7 mouse cellular contexts compared by ENCODE assay signal in genomic region chr3:105695476-105696386, GRCm38 (mm10). TPM values are rescaled to one million over a fixed set of nuclear protein-coding genes. Genes with fewer than 3 reads are reported as not detected.
DNase-seq lines count a peak whose midpoint lies in the region; ATAC-seq lines count a peak whose summit lies in the region.

No protein-coding gene starts in this region.

- H3K4me1 ChIP-seq in forebrain, embryonic 10.5 days: peaks cover 38% of the 10 kb centered on the region
- peaks cover 26% of the 10 kb centered on the region for H3K4me1 ChIP-seq in hindbrain, embryonic 15.5 days (replicated peaks)

- peak; percentile 39; the same call in 1 of the 2 replicates for ATAC-seq in hindbrain, embryonic 15.5 days (ENCODE audit: low FRiP score, low read depth)

- H3K27ac ChIP-seq in forebrain, embryonic 10.5 days: peak overlapping the region; percentile 81
- H3K27ac ChIP-seq in hindbrain, embryonic 15.5 days (replicated peaks): peak overlapping the region; percentile 65

- WGBS in forebrain, embryonic 10.5 days: 29% methylated on average over 20 of the region's 20 CpGs
- WGBS in hindbrain, embryonic 15.5 days: 27% methylated on average over 20 of the region's 20 CpGs

- H3K4me3 ChIP-seq in forebrain, embryonic 10.5 days: peak overlapping the region; percentile 39
- no peak overlapping the region for H3K4me3 ChIP-seq in hindbrain, embryonic 15.5 days

- H3K9me3 ChIP-seq in forebrain, embryonic 10.5 days: no peaks in the 10 kb centered on the region
- H3K9me3 ChIP-seq in hindbrain, embryonic 15.5 days: no peaks in the 10 kb centered on the region

- no peaks in the 10 kb centered on the region for H3K36me3 ChIP-seq in forebrain, embryonic 10.5 days (replicated peaks)
- H3K36me3 ChIP-seq in hindbrain, embryonic 15.5 days: no peaks in the 10 kb centered on the region

- H3K9ac ChIP-seq in hindbrain, embryonic 15.5 days: 0 out of 2 replicates have a peak overlapping the region, but pooled peaks have one; percentile 8

- H3K4me2 ChIP-seq in hindbrain, embryonic 15.5 days: peak overlapping the region; percentile 15

- H3K27me3 ChIP-seq in forebrain, embryonic 10.5 days (ENCODE audit: poor library complexity, severe bottlenecking): peaks cover 47% of the 10 kb centered on the region
- H3K27me3 ChIP-seq in hindbrain, embryonic 15.5 days: peaks cover 5% of the 10 kb centered on the region; the same call in 1 of the 2 replicates

- DNase-seq in right cerebral cortex, postnatal 10 days (ENCODE audit: low spot score in 2 of 2): peak; percentile 40 to 53
- no peak for DNase-seq in right cerebral cortex, adult 2 months (ENCODE audit: low spot score in 2 of 2)
- no peak for DNase-seq in forebrain, embryonic 10.5 days (ENCODE audit: extremely low spot score, low spot score)
- DNase-seq in retina, adult 2 months (ENCODE audit: low read depth, low spot score): peak; percentile 72
- no peak for DNase-seq in thymus, postnatal 0 days (ENCODE audit: low spot score)
- no peak for DNase-seq in frontal cortex, postnatal 10 days (ENCODE audit: low spot score in 2 of 2)

RNA-seq across cellular contexts. Expression of gene Ddx20, which starts 8.4 kb away (rescaled TPM):
- polyA plus RNA-seq in forebrain, embryonic 10.5 days (2016; fragmentation: Nextera tagmentation; extraction: Ambion mirVana): 51.3 and 54.1 TPM in 2 replicates
- polyA plus RNA-seq in hindbrain, embryonic 15.5 days (2015; fragmentation: Nextera tagmentation; extraction: Ambion mirVana): 23.0 and 23.8 TPM in 2 replicates
- polyA plus RNA-seq in thymus, postnatal 0 days (2015; fragmentation: Nextera tagmentation; extraction: Ambion mirVana): 36.6 and 41.1 TPM in 2 replicates

RNA-seq across cellular contexts. Expression of gene Inka2, which starts 8.7 kb away (rescaled TPM):
- polyA plus RNA-seq in forebrain, embryonic 10.5 days (2016; fragmentation: Nextera tagmentation; extraction: Ambion mirVana): 1.5 and 2.0 TPM in 2 replicates
- polyA plus RNA-seq in hindbrain, embryonic 15.5 days (2015; fragmentation: Nextera tagmentation; extraction: Ambion mirVana): 11.6 and 11.8 TPM in 2 replicates
- 2.6 and 2.8 TPM in 2 replicates for polyA plus RNA-seq in thymus, postnatal 0 days (2015; fragmentation: Nextera tagmentation; extraction: Ambion mirVana)

Comparison
In these comparisons a context has a peak if more than half of its experiments do, and no peak if none do; other contexts are left out.
1. DNase-seq: peak in right cerebral cortex, postnatal 10 days (2 of 2) and retina, adult 2 months (single experiment); none in right cerebral cortex, adult 2 months (0 of 2), forebrain, embryonic 10.5 days (single experiment), thymus, postnatal 0 days (single experiment) and frontal cortex, postnatal 10 days (0 of 2).